8 mouse cellular contexts compared by ENCODE assay signal in the genomic region with DNA sequence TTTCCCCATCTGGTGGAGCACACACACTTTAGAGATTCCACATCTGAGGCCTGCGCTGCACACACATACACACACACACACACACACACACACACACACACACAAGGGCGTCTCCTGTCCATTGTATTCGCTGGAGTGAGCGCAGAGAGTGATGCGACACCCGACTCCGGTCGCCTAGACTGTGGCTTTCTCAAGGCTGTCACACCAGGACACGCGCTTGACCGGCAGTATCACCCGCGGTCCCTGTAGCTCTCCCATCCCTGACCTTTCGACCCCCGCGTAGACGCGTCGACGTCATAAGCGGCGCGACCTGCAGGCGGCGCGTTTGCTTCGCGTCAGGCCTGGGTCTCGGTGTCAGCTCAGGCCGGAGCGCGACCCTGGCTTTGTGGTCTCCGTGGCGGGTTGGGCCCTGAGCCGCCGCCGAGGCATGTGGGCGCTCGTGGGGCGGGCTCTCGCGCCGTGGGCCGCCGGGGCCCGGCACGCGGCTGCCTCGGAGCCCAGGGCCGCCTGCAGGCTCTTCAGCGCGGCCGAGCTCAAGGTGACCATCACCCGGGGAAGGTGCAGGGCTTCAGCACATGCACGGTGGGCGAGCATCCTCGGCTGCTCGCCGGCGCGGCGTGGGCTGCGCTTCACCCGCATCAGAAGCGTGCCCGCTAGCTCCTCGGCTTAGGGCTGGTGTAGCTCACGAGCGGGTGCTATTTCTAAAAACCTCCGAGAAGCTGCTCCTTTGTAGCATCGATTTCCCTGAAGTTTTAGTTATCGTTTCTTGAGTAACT. TPM values are rescaled to one million over a fixed set of nuclear protein-coding genes. Genes with fewer than 3 reads are reported as not detected.
DNase-seq lines count a peak whose midpoint lies in the region; ATAC-seq lines count a peak whose summit lies in the region.

A gene (plus strand): TSS at position 296 of the 776 bp plus-strand sequence.

- H3K4me1 ChIP-seq in intestine, embryonic 14.5 days (replicated peaks; ENCODE audit: control insufficient read depth, insufficient read depth, low read length) = peaks cover 6% of the 10 kb centered on the region

- intact Hi-C loops in left cerebral cortex, postnatal 14 days (cut with DNase I) = no loop called here

- peak within 1 kb of the TSS; percentile 71 for H3K4me2 ChIP-seq in intestine, embryonic 14.5 days (ENCODE audit: low read length)

- H3K9me3 ChIP-seq in intestine, embryonic 14.5 days (ENCODE audit: control insufficient read depth, low read length) = no peaks in the 10 kb centered on the region

- H3K36me3 ChIP-seq in intestine, embryonic 14.5 days (ENCODE audit: control insufficient read depth, insufficient read depth, low read length) = peaks cover 26% of the 10 kb centered on the region

- DNase-seq in adrenal gland, adult (ENCODE audit: inconsistent age in 2 of 2, low spot score in 1 of 2) = peak; percentile 95 to 98
- DNase-seq in embryo, embryonic 10.5 days (ENCODE audit: low spot score) = peak; percentile 95
- peak; percentile 92 for DNase-seq in gastrocnemius, postnatal 25 days
- peak; percentile 97 for DNase-seq in intestine, embryonic 14.5 days (ENCODE audit: low spot score)
- peak; percentile 94 to 97 for DNase-seq in left cerebral cortex, postnatal 14 days (ENCODE audit: low spot score in 2 of 2)
- DNase-seq in mesoderm, embryonic 11.5 days (ENCODE audit: low read depth, low spot score) = peak; percentile 94
- peak; percentile 92 to 94 for DNase-seq in right cerebral cortex, postnatal 36 days (ENCODE audit: low spot score in 2 of 2)
- peak; percentile 93 for DNase-seq in yolk sac, embryonic 10.5 days (ENCODE audit: low spot score)

- peak; percentile 94 for ATAC-seq in intestine, embryonic 14.5 days (replicated peaks; ENCODE audit: low FRiP score, low TSS enrichment, low read depth)

- peak within 1 kb of the TSS; percentile 95 for H3K4me3 ChIP-seq in intestine, embryonic 14.5 days (ENCODE audit: low read depth, low read length)

- no peaks in the 10 kb centered on the region for H3K27me3 ChIP-seq in intestine, embryonic 14.5 days (replicated peaks; ENCODE audit: control insufficient read depth, insufficient read depth, low read length)

- WGBS in intestine, embryonic 14.5 days = 1% methylated on average over 71 of the region's 72 CpGs

- H3K27ac ChIP-seq in intestine, embryonic 14.5 days (ENCODE audit: low read depth) = peak within 1 kb of the TSS; percentile 82

- H3K9ac ChIP-seq in intestine, embryonic 14.5 days (ENCODE audit: low read length) = peak within 1 kb of the TSS; percentile 91

RNA-seq across cellular contexts. Expression of the gene that starts here (rescaled TPM):
- total RNA-seq in gastrocnemius, postnatal 25 days (2021) = 10 to 100 TPM; 19.5 to 20.0 TPM
- polyA plus RNA-seq in intestine, embryonic 14.5 days (2014; fragmentation: Nextera tagmentation; extraction: Ambion mirVana) = 55.6 and 66.6 TPM in 2 replicates
- total RNA-seq in left cerebral cortex, postnatal 14 days (2021) = 10 to 100 TPM; 27.0 to 29.8 TPM

Comparison
In these comparisons a context has a peak if more than half of its experiments do, and no peak if none do; other contexts are left out.
1. Peak in every context shown above with its lines: DNase-seq, ATAC-seq, H3K4me3 ChIP-seq and H3K27ac ChIP-seq.